Mouse (Mus musculus): ENCODE measurements at regions not wholly inside any gene's neighbourhood (a gene's known extent, or its start where the extent isn't known, plus 50 kb on each side); places are given as distances from the start of the nearest gene placed in this dataset.

GRCm38 (mm10) chrX:164878336-164878735 is 101.8 kb downstream of the Mospd2 start:
- DNase-seq: no peak

DNA sequence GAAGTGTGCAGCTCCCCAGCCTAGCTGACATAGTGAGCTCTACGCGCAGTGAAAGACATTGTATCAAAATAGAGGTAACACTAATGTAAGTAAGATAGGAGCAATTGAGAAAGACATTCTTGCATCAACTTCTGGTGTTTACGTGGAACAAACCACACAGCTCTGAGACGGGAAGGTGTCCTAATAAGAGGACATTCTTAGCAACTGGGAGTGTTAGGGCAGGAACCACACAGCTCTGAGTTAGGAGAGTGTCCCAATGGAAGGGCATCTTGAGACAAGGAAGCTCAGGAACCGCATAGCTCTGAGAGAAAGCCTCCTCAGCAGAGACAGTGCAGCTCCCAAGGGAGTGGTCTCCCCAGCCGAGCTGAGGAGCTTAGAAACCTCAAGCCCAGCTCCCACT is 139.8 kb downstream of the Mospd2 start:
- DNase-seq: no peak

DNA sequence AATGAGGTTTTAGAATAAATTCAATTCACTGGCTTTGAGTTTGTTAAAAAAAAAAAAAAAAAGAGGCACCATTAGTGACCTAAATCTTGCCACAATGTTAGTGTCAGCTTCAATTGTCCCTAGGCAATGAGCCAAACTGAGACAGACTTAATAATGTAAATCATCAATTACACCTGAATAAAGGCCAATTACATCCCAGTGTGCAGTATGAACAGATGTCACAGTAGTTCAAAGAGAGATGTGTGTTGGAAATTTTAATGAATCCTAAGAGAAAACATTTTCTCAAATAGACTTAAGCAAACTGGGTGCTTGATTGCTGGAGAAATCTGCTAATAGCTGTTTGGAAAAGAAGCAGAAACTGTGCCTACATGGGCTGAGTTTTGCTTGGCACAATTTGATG is 159.3 kb downstream of the Mospd2 start:
- DNase-seq: no peak

DNA sequence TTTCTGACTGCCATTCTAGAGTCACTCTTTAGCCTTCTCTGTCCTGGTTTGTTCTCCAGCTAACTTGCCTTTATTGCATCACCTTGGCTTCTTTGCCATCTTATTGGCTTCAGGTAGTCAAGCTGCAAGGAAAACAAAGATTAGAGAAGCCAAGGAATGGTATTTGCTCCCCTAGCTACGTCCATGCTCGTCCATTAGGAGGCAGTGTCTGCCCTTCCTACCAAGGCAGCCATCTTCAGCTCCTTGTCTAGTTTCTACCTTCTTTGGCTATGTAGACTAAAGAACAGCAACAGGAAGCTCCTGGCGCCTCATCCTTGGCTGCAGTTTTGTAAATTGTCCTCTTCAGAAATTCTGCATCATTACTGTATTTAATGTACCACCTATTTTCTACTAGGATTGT is 192.9 kb downstream of the Mospd2 start:
- DNase-seq: peak; percentile 3 to 9

GRCm38 (mm10) chrX:164764919-164765318 is 215.3 kb downstream of the Mospd2 start:
- no peak for DNase-seq

- DNase-seq: no peak
These were observed 216.3 kb downstream of the Mospd2 start for GRCm38 (mm10) chrX:164763764-164764445.

GRCm38 (mm10) chrX:164745552-164746217 is 234.5 kb downstream of the Mospd2 start:
- DNase-seq: peak in 1 of 2 experiments; percentile 3

All from lung, adult 18-20 months (tissue).